Mouse (Mus musculus) liver, adult 2 months (tissue): ENCODE results near the gene 1700003E16Rik. TPM values are rescaled to one million over a fixed set of nuclear protein-coding genes. Genes with fewer than 3 reads are reported as not detected.

Source experiments
- DNase-seq: peaks from one replicate; pipeline ENCODE4 v3.0.0-alpha.2; 2011; ENCODE audit warnings: low read depth, low spot score; ENCODE audit errors: extremely low read depth
- H3K27ac ChIP-seq: fragments of 200-500 bp; replicated peaks from 2 replicates; pipeline ENCODE4 v1.5.1; 2012; ENCODE audit warnings: low read depth, mild to moderate bottlenecking, control low read depth, inconsistent platforms, low read length; ENCODE audit not compliant: insufficient read depth
- H3K27me3 ChIP-seq: fragments of 200-500 bp; 2 replicates; pipeline ENCODE4 v1.6.1; 2012; ENCODE audit warnings: mild to moderate bottlenecking, moderate library complexity, low read length, inconsistent platforms; ENCODE audit not compliant: control insufficient read depth, insufficient read depth
- H3K36me3 ChIP-seq: fragments of 200-500 bp; 2 replicates; pipeline ENCODE4 v1.6.1; 2012; ENCODE audit warnings: low read length, inconsistent platforms; ENCODE audit not compliant: control insufficient read depth, insufficient read depth
- H3K4me1 ChIP-seq: fragments of 200-500 bp; 2 replicates; pipeline ENCODE4 v1.6.1; 2011; ENCODE audit warnings: low read length; ENCODE audit not compliant: control insufficient read depth, insufficient read depth
- H3K4me3 ChIP-seq: fragments of 200-500 bp; 2 replicates; pipeline ENCODE4 v1.5.1; 2011; ENCODE audit warnings: low read depth, mild to moderate bottlenecking, control low read depth, low read length, moderate library complexity; ENCODE audit not compliant: insufficient read depth
- H3K79me2 ChIP-seq: fragments of 200-500 bp; 2 replicates; pipeline ENCODE4 v1.6.1; 2012; ENCODE audit warnings: inconsistent platforms, mild to moderate bottlenecking, low read length, moderate library complexity; ENCODE audit not compliant: control insufficient read depth, insufficient read depth
- H3K9ac ChIP-seq: fragments of 200-500 bp; 2 replicates; pipeline ENCODE4 v1.6.1; 2012; ENCODE audit warnings: low read depth, mild to moderate bottlenecking, control low read depth, inconsistent platforms, low read length
- CTCF ChIP-seq: fragments of 200-500 bp; IDR thresholded peaks from 2 replicates; pipeline ENCODE4 v1.5.1; 2011; ENCODE audit warnings: low read depth, low read length, control low read depth
- POLR2A ChIP-seq: fragments of 200-500 bp; IDR thresholded peaks from 2 replicates; pipeline ENCODE4 v1.6.1; 2011; ENCODE audit warnings: low read length, control low read depth; ENCODE audit not compliant: insufficient read depth; ENCODE audit errors: extremely low read depth
- WGBS: fragments of 180-500 bp; shearing (Covaris S2); methylation state at CpG from one replicate; pipeline ENCODE4 v1.1.7; 2018; 5-methylcytosine and 5-hydroxymethylcytosine counted together
- polyA plus RNA-seq: library from polyadenylated mRNA; depleted of rRNA; stranded (reverse); fragments of >200 nt; gene quantifications from 2 replicates; pipeline ENCODE4 v1.2.3, GENCODE M21; 2012
- total RNA-seq: library from RNA; depleted of rRNA; stranded (reverse); fragments of >200 nt; gene quantifications from 2 replicates; pipeline ENCODE4 v1.2.3, GENCODE M21; 2014

Gene 1700003E16Rik
- total and polyA plus RNA-seq, 2 experiments = 0.09 to 0.22 TPM

DNA sequence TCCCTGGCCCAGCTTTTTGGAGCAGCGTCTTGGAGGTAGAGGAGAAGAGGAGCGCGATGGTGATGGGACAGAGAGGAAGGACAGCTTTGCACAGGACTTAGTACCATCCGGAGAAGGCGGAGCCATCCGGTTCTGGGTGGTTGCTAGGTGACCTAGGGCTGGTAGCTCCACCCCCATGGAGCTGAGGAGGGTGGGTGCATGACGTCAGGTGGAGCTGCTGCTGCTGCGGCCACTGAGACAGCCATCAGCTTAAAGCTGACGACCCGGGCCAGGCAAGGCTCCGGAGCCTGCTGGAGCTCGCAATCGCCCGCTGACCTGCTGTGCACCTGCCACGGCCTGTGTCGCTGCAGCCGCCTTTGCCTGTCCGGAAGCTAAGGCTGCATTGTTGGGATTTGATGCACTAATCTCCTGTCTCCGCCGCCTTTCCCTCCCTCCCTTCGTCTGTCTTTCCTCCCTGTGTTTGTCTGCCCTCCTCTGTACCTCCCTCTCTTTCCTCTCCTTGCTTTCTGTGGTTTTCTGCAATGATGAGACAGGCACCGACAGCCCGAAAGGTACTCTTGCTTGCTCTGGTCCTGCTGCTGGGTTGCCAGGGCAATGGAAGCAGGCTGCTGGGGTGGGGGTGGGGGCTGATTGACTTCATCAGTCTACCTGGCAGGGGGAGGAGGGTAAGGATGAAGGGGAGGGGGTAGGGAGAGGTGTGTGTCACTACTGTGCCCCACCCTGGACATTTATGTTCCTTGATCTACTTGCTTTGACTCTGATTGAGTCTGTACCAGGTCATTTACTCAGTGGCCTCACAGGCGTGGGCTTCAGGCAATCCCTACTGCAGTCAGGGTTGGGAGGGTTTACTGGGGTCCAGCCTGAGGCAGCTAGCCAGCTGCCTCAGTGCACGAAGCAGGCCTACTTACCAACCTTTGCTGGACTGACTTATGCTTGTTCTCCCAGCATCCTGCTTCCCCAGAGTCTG lies 30.0 kb downstream of the 1700003E16Rik start:
- WGBS = 76% methylated on average over 25 of the region's 25 CpGs
- H3K79me2 ChIP-seq = no peaks in the 10 kb centered on the region
- H3K27ac ChIP-seq = no peak overlapping the region
- no peak overlapping the region for H3K9ac ChIP-seq
- no peaks in the 10 kb centered on the region for H3K27me3 ChIP-seq
- H3K36me3 ChIP-seq = peaks cover 6% of the 10 kb centered on the region
- TF ChIP-seq CTCF (no peak), POLR2A (no peak)
- H3K4me1 ChIP-seq = no peaks in the 10 kb centered on the region
- no peak overlapping the region for H3K4me3 ChIP-seq
- DNase-seq = no peak

GRCm38 (mm10) chr6:83186946-83187345 lies 30.7 kb downstream of the 1700003E16Rik start:
- H3K36me3 ChIP-seq = peaks cover 9% of the 10 kb centered on the region
- no peak for TF ChIP-seq POLR2A
- TF ChIP-seq CTCF = no peak
- no peak overlapping the region for H3K27ac ChIP-seq
- H3K9ac ChIP-seq = no peak overlapping the region
- no peaks in the 10 kb centered on the region for H3K4me1 ChIP-seq
- no peaks in the 10 kb centered on the region for H3K27me3 ChIP-seq
- no peak overlapping the region for H3K4me3 ChIP-seq
- no peak for DNase-seq
- H3K79me2 ChIP-seq = no peaks in the 10 kb centered on the region
- 98% methylated on average over 2 of the region's 2 CpGs for WGBS

GRCm38 (mm10) chr6:83193571-83193970 lies 37.4 kb downstream of the 1700003E16Rik start:
- no peak for DNase-seq
- peaks cover 25% of the 10 kb centered on the region for H3K36me3 ChIP-seq
- no peaks in the 10 kb centered on the region for H3K27me3 ChIP-seq
- H3K79me2 ChIP-seq = no peaks in the 10 kb centered on the region
- no peaks in the 10 kb centered on the region for H3K4me1 ChIP-seq
- H3K9ac ChIP-seq = no peak overlapping the region
- no peak overlapping the region for H3K27ac ChIP-seq
- 93% methylated on average over 7 of the region's 7 CpGs for WGBS
- TF ChIP-seq CTCF = no peak
- no peak for TF ChIP-seq POLR2A
- H3K4me3 ChIP-seq = no peak overlapping the region

DNA sequence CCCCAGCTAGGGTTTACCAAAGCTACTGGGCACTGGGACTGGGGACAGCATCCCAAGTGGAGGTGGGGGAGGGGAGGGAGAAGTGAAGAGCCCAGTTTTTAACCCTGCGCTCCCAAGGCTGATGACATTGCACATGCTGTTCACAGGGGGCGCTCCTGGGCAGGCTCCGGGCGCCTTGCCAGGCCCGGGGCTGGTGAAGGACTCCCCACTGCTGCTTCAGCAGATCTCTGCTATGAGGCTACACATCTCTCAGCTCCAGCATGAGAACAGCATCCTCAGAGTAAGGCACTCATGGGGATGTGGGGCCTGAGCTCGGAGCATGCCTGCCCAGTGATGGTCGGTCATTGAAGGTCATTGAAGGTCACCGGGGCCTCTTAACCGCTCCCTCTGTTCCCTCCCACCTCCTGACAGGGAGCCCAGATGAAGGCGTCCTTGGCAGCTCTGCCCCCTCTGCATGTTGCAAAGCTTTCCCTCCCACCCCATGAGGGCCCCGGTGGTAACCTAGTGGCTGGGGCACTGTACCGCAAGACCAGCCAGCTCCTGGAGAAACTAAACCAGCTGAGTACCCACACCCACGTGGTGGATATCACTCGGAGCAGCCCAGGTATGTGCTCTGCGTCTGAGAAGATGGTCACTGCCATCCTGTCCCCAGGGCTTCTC lies 41.3 kb downstream of the 1700003E16Rik start:
- no peaks in the 10 kb centered on the region for H3K27me3 ChIP-seq
- peaks cover 14% of the 10 kb centered on the region for H3K36me3 ChIP-seq
- no peak for TF ChIP-seq POLR2A
- no peak for TF ChIP-seq CTCF
- H3K9ac ChIP-seq = no peak overlapping the region
- WGBS = 74% methylated on average over 15 of the region's 15 CpGs
- H3K27ac ChIP-seq = no peak overlapping the region
- no peaks in the 10 kb centered on the region for H3K4me1 ChIP-seq
- DNase-seq = no peak
- H3K4me3 ChIP-seq = no peak overlapping the region
- H3K79me2 ChIP-seq = no peaks in the 10 kb centered on the region

GRCm38 (mm10) chr6:83203320-83203719 lies 47.1 kb downstream of the 1700003E16Rik start:
- no peak for TF ChIP-seq CTCF
- no peak for TF ChIP-seq POLR2A

More at GRCm38 (mm10) chr6:83203320-83203719, 47.1 kb downstream of the 1700003E16Rik start:
- 87% methylated on average over 4 of the region's 4 CpGs for WGBS
- H3K79me2 ChIP-seq = no peaks in the 10 kb centered on the region
- peaks cover under 1% of the 10 kb centered on the region; the same call in 1 of the 2 replicates for H3K36me3 ChIP-seq
- H3K27me3 ChIP-seq = no peaks in the 10 kb centered on the region
- H3K27ac ChIP-seq = no peak overlapping the region
- H3K4me3 ChIP-seq = no peak overlapping the region
- no peak for DNase-seq
- no peak overlapping the region for H3K9ac ChIP-seq
- H3K4me1 ChIP-seq = no peaks in the 10 kb centered on the region
